Mouse (Mus musculus) lung, adult 2 months (tissue): ENCODE measurements at regions not wholly inside any gene's neighbourhood (a gene's known extent, or its start where the extent isn't known, plus 50 kb on each side); places are given as distances from the start of the nearest gene placed in this dataset.

Experiments used
- DNase-seq: peaks from one replicate; pipeline ENCODE4 v3.0.0; 2022
- H3K4me1 ChIP-seq: fragments of 200-500 bp; 2 replicates; pipeline ENCODE4 v1.6.1; 2011; ENCODE audit warnings: low read length; ENCODE audit not compliant: control insufficient read depth, insufficient read depth
- H3K4me3 ChIP-seq: fragments of 200-500 bp; replicated peaks from 2 replicates; pipeline ENCODE3; 2011; ENCODE audit warnings: low read depth, mild to moderate bottlenecking, control low read depth, low read length; ENCODE audit errors: extremely low read depth
- CTCF ChIP-seq: fragments of 200-500 bp; IDR thresholded peaks from 2 replicates; pipeline ENCODE4 v1.5.1; 2011; ENCODE audit warnings: mild to moderate bottlenecking, low read length, control low read depth; ENCODE audit not compliant: insufficient read depth
- POLR2A ChIP-seq: fragments of 200-500 bp; IDR thresholded peaks from 2 replicates; pipeline ENCODE4 v1.6.1; 2011; ENCODE audit warnings: low read depth, mild to moderate bottlenecking, control low read depth, low read length, borderline replicate concordance; ENCODE audit errors: extremely low read depth
- WGBS: fragments of 180-500 bp; shearing (Covaris S2); methylation state at CpG from one replicate; pipeline ENCODE4 v1.1.7; 2018; 5-methylcytosine and 5-hydroxymethylcytosine counted together

DNA sequence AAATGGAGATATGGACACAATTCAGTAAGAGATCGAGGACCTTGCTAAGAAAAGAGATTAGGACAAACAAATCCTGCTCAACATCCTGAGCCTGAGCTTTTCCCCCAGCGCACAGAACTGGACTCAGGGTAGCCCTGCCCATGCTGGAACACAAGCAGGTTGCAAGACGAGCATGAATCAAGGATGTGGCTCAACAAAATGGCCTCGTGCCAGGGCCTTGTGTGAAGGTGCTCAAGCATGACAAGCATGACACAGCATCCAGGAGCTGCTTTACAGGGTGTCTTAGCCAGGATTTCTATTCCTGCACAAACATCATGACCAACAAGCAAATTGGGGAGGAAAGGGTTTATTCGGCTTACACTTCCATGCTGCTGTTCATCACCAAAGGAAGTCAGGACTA is 67.7 kb upstream of the Lama4 start:
- 69% methylated on average over 5 of the region's 5 CpGs for WGBS
- no peak for DNase-seq
- Histone ChIP-seq H3K4me3 (no peak overlapping the region), H3K4me1 (no peaks in the 10 kb centered on the region)
- no peak for TF ChIP-seq POLR2A
- no peak for TF ChIP-seq CTCF

DNA sequence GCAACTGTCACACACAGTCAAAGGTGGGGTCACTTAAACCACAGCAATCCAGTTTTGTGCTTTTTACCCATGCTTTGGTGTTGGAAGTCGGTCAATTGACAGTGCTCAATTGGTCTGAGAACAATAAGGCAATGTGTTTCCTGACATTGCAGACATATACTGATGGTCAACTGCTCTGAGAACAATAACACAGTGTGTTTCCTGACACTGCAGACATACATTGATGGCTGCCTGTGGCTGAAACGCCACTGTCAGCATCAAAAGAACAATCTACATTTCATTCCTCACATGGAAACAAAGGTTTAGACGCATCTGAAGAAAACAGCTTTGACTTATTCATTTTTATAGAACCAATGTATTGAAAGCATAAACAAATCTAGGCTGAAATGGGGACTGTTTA is 59.2 kb upstream of the Lama4 start:
- 0 out of 2 replicates have a peak, but pooled peaks cover 2% of the 10 kb centered on the region for H3K4me1 ChIP-seq
- TF ChIP-seq CTCF: no peak
- no peak for TF ChIP-seq POLR2A
- DNase-seq: no peak
- H3K4me3 ChIP-seq: no peak overlapping the region
- WGBS: 43% methylated on average over 3 of the region's 3 CpGs

DNA sequence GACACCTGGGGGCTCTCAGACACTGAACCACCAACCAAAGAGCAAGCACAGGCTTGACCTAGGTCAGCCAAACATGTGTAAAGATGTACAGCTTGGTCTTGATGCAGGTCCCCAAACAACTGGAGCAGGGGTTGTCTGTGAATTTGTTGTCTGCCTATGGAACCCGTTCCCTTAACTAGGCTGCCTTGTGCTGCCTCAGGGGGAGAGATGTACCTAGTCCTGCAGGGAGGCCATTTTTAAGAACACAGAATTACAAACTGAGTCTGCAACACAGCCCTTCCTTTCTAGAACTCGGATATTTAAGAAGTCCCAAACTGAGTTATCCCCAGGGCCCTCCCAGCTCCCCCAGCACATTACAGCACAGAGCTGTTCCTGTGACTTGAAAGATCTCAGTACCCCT is 57.5 kb upstream of the Lama4 start:
- TF ChIP-seq CTCF (no peak), POLR2A (no peak)
- H3K4me3 ChIP-seq: no peak overlapping the region
- WGBS: 74% methylated on average over 2 of the region's 2 CpGs
- DNase-seq: no peak
- 0 out of 2 replicates have a peak, but pooled peaks cover 2% of the 10 kb centered on the region for H3K4me1 ChIP-seq

DNA sequence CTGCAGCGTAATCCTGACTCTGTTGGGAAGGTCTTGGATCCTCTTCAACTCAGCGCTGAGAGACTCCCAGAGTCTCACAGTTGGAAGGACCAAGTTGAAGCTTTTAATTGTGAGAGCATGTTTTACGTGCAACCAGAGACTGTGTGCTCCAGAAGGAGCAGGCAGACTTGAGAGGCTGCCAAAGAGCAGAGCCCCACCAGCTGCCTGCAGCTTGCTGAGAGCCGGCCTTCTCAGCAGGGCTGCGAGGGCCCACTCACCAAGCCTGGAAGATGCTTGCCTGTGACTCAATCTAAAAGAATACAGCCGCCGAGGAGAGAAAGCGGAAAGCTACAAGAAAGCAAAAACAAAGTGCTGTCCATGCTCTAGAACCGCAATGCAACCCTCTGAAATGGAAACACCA is 57.0 kb upstream of the Lama4 start:
- no peak for DNase-seq
- no peak for TF ChIP-seq POLR2A
- Histone ChIP-seq H3K4me1 (peaks cover 2% of the 10 kb centered on the region; the same call in 1 of the 2 replicates), H3K4me3 (no peak overlapping the region)
- 36% methylated on average over 9 of the region's 9 CpGs for WGBS

DNA sequence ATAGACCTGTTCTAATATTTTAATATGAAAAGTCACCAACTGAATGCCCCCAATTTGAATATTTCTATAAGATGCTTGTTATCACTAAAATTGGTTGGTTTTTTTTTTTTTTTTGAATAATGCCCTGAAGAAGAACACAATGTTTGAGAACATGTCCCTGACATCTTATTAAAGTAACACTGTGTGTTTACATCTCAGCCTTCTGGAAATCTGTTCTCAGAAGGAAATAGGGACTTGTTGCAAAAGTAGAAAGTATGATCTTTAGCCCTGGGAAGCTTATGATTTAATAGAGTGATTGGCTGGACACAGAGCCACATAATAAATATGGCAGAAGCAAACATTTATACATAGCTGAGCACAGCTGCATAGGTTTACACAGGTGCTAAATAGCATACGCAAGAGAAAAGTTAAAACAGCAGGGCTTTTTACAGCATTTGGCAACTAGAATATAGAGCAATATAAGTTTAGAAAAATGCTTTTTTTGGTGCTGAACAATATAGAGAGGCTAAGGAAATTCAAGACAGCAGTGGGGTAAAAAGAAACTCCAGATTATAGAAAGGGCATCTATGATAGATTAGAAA is 56.1 kb upstream of the Lama4 start:
- no peak for TF ChIP-seq POLR2A
- no peak for TF ChIP-seq CTCF
- H3K4me1 ChIP-seq: peaks cover 2% of the 10 kb centered on the region; the same call in 1 of the 2 replicates
- 75% methylated on average over 1 of the region's 1 CpGs for WGBS
- DNase-seq: no peak
- no peak overlapping the region for H3K4me3 ChIP-seq

DNA sequence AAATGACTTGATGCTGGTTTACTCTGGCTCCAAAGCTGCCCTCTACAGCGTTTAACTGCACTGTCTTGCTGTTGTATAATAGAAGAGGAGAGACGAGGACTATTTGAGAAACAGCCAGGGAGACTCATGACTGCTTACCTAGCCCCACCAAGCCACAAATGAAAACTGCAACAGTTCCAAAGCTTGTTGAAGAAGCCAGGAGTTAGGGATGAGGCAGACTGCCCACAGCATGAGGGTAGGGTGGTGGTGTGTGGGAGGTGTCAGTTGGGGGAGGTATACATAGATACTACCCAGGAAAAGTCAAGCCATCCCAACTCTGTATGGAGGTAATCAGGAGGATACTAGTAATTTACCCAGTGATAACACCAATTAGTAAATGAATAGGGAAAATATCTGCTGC is 55.5 kb upstream of the Lama4 start:
- Histone ChIP-seq H3K4me1 (peaks cover 2% of the 10 kb centered on the region; the same call in 1 of the 2 replicates), H3K4me3 (no peak overlapping the region)
- TF ChIP-seq POLR2A: no peak
- no peak for TF ChIP-seq CTCF
- DNase-seq: no peak
- WGBS: 62% methylated on average over 2 of the region's 2 CpGs

DNA sequence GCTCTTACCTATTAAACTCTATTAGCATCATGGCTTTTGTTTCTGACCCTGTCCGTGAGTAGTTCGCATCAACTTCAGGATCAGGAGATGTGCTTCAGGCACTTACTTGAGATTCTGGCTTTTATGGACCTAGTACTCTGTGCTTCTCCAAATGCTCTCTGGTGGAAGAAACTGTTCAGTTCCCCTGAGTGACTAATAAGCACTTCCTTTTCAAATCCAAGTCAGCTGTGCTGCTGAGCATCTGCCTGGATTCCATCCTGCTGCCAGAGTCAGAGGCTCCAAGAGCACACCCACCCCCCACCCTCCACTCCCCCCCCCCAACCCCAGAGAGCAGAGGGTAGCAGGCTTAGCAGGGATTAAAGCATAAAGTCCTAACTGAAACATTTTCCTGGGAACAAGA is 52.3 kb upstream of the Lama4 start:
- DNase-seq: no peak
- peaks cover 6% of the 10 kb centered on the region for H3K4me1 ChIP-seq
- 89% methylated on average over 2 of the region's 2 CpGs for WGBS
- no peak for TF ChIP-seq POLR2A
- no peak overlapping the region for H3K4me3 ChIP-seq
